Mouse (Mus musculus): ENCODE measurements around the gene Glipr1l3.
"Not testable (repeated sequence)": the region's sequence is repeated elsewhere in the genome, so short reads cannot be mapped to it uniquely, and the experiment has no call there.

Glipr1l3 gene

GRCm38 (mm10) chr10:112159882-112160560 lies at the start of gene Glipr1l3:
Gene Glipr1l3, minus strand, starts transcription at chr10:112160327.
- in situ Hi-C loops (cut with MboI; ENCODE audit: unreplicated experiment in 2 of 2): not testable (repeated sequence)

- in situ Hi-C loops (cut with MboI; ENCODE audit: unreplicated experiment in 2 of 2): no loop called here
These were observed 43.3 kb upstream of the Glipr1l3 start for GRCm38 (mm10) chr10:112203463-112203862.

- in situ Hi-C loops (cut with MboI; ENCODE audit: unreplicated experiment in 2 of 2): not testable (repeated sequence)
These were observed 33.8 kb upstream of the Glipr1l3 start for GRCm38 (mm10) chr10:112193919-112194318.

GRCm38 (mm10) chr10:112177027-112177426 lies 16.9 kb upstream of the Glipr1l3 start:
- in situ Hi-C loops (cut with MboI; ENCODE audit: unreplicated experiment in 2 of 2): not testable (repeated sequence)

GRCm38 (mm10) chr10:112163168-112163766 lies 3.1 kb upstream of the Glipr1l3 start, which contains the start of gene Caps2:
Gene Caps2, plus strand, starts transcription at chr10:112163621.
- in situ Hi-C loops (cut with MboI; ENCODE audit: unreplicated experiment in 2 of 2): no loop called here

- in situ Hi-C loops (cut with MboI; ENCODE audit: unreplicated experiment in 2 of 2): no loop called here
These were observed 20.3 kb downstream of the Glipr1l3 start for GRCm38 (mm10) chr10:112139834-112140233.

- in situ Hi-C loops (cut with MboI; ENCODE audit: unreplicated experiment in 2 of 2): no loop called here
These were observed 21.2 kb downstream of the Glipr1l3 start for GRCm38 (mm10) chr10:112138871-112139430.

- in situ Hi-C loops (cut with MboI; ENCODE audit: unreplicated experiment in 2 of 2): no loop called here
These were observed 21.9 kb downstream of the Glipr1l3 start for GRCm38 (mm10) chr10:112138050-112138870.

GRCm38 (mm10) chr10:112132194-112132593 lies 27.9 kb downstream of the Glipr1l3 start:
- in situ Hi-C loops (cut with MboI; ENCODE audit: unreplicated experiment in 2 of 2): no loop called here

GRCm38 (mm10) chr10:112127682-112128230 lies 32.4 kb downstream of the Glipr1l3 start:
- in situ Hi-C loops (cut with MboI; ENCODE audit: unreplicated experiment in 2 of 2): not testable (repeated sequence)

GRCm38 (mm10) chr10:112125090-112125489 lies 35.0 kb downstream of the Glipr1l3 start:
- in situ Hi-C loops (cut with MboI; ENCODE audit: unreplicated experiment in 2 of 2): not testable (repeated sequence)

GRCm38 (mm10) chr10:112110401-112110800 lies 49.7 kb downstream of the Glipr1l3 start:
- in situ Hi-C loops (cut with MboI; ENCODE audit: unreplicated experiment in 2 of 2): loop anchor here (10.0 to 25.0 kb wide), 5 partner anchors 677 to 1023 kb away; no protein-coding TSS in a partner anchor

GRCm38 (mm10) chr10:112105785-112106184 lies 54.3 kb downstream of the Glipr1l3 start:
- in situ Hi-C loops (cut with MboI; ENCODE audit: unreplicated experiment in 2 of 2): loop anchor here (5.0 to 25.0 kb wide), 7 partner anchors 128 to 1018 kb away; partner anchors contain the start of gene Phlda1 (in 2 of the 2)
